Mouse (Mus musculus): ENCODE measurements around the gene Wdhd1.
"Not testable (repeated sequence)": the region's sequence is repeated elsewhere in the genome, so short reads cannot be mapped to it uniquely, and the experiment has no call there.

The Wdhd1 gene

DNA sequence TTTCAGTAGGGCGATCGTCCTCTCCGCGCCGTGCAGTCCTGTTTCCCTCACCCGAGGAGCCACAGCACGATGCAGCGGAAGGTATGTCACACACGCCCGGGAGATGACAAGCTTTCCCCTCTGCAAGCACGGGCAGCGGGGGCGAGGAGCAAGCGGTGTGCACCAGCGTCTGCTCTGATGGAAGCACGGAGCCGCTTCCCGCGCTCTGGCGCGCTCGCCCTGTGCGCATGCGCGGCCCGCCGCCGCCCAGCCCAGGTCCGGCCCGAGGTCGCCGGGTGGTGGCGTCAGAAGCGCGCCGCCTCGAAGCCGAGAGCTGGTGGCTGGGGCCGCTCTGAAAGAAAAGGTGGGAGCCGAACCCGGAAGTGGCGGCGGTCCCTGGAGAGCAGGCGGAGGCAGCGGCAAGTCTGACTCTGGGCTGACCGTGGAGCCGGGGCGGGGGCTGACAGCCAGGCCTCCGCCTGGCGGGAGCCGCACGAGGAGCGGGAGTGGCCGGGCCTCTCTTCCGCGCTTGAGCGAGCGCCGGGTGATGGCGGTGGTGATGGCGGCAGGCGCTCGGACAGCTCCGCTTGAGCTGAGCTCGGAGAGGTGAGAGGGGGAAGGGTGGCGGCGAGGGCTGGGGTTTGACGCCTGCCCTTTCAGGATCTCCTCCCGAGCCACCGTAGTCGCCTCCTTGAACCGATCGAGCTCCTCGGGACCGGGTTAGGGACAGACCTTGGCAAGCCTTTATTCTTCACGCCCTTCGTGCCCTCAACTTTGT is at the start of gene Wdhd1, which contains the start of gene Socs4:
Gene Wdhd1, minus strand, starts transcription at position 221 of the 757 bp plus-strand sequence.
Gene Socs4, plus strand, starts transcription at position 295 of the 757 bp plus-strand sequence.
- DNase-seq (ENCODE audit: low read depth, low spot score), result peak; percentile 91

GRCm38 (mm10) chr14:47325965-47326761 is 49.5 kb upstream of the Wdhd1 start:
- DNase-seq (ENCODE audit: low read depth, low spot score), result no peak

GRCm38 (mm10) chr14:47321581-47321980 is 44.9 kb upstream of the Wdhd1 start:
- not testable (repeated sequence) for DNase-seq (ENCODE audit: low read depth, low spot score)

- no peak for DNase-seq (ENCODE audit: low read depth, low spot score)
Observed at GRCm38 (mm10) chr14:47319362-47319761, 42.7 kb upstream of the Wdhd1 start.

GRCm38 (mm10) chr14:47310342-47311181 is 33.9 kb upstream of the Wdhd1 start:
- DNase-seq (ENCODE audit: low read depth, low spot score), result no peak

DNA sequence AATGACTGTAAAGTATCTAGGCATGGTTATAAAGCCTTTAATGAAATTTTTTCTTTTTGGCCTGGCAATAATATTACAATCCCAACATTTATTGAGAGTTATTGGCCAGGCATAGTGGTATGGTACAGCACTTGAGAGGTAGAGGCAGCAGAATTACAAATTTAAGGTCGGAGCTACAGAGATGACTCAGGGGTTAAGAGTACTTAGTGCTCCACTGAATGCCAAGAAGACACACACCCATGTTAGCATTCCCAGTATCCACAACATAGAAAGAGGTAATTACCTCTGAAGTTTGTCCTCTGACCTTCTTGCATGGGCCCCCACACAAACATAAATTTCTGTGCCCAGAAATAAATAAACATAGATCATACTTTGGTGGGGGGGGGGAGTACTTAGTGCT is 32.4 kb upstream of the Wdhd1 start:
- no peak for DNase-seq (ENCODE audit: low read depth, low spot score)

DNA sequence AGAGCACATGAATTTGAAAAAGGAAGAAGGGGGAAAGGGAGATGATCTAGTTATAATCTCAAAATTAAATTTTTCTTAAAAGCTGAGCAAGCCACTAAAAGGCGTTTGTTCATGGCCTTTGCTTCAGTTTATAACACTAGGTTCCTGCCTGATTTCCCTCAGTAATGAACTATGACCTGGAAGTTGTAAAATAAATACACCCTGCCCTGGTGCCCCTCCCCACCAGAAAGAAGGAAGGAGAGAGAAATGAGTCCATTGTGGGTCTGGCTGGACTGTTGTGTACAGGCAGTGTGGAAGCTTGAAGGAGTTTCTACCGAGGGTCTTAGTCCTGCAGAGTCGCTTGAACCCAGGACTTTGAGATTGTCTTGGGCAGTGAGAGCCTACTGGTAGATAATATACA is 31.0 kb upstream of the Wdhd1 start:
- DNase-seq (ENCODE audit: low read depth, low spot score), result no peak

- no peak for DNase-seq (ENCODE audit: low read depth, low spot score)
Observed at GRCm38 (mm10) chr14:47305933-47306332, 29.3 kb upstream of the Wdhd1 start.

DNA sequence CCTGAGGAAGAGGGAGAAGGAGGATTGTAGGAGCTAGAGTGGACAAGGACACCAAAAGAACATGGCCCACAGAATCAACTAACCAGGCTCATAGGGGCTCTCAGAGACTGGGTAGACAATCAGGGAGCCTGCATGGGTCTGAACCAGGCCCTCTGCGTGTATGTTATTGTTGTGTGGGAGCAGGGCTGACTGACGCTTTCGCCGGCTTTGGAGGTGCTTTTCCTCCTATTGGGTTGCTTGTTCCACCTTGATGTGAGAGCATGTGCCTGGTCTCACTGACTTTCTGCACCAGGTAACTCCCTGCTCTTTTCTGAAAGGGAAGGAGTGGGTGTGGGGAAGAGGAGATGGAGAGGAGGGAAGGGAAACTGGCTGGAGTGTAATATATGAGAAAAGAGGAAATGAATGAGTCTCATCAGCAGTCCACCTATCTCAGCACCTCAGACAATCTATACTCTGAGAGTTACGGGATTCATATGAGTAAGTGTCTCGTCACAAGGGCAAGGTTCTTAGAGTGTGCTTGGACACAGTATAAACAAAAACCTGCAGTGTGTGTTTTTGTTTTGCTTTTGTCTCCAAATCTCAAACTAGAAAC is 28.3 kb upstream of the Wdhd1 start:
- no peak for DNase-seq (ENCODE audit: low read depth, low spot score)

- no peak for DNase-seq (ENCODE audit: low read depth, low spot score)
Observed at GRCm38 (mm10) chr14:47302885-47303680, 26.4 kb upstream of the Wdhd1 start.

GRCm38 (mm10) chr14:47298819-47299261 is 22.2 kb upstream of the Wdhd1 start:
- peak; percentile 37 for DNase-seq (ENCODE audit: low read depth, low spot score)

- peak; percentile 43 for DNase-seq (ENCODE audit: low read depth, low spot score)
Observed at GRCm38 (mm10) chr14:47298408-47298792, 21.7 kb upstream of the Wdhd1 start.

DNA sequence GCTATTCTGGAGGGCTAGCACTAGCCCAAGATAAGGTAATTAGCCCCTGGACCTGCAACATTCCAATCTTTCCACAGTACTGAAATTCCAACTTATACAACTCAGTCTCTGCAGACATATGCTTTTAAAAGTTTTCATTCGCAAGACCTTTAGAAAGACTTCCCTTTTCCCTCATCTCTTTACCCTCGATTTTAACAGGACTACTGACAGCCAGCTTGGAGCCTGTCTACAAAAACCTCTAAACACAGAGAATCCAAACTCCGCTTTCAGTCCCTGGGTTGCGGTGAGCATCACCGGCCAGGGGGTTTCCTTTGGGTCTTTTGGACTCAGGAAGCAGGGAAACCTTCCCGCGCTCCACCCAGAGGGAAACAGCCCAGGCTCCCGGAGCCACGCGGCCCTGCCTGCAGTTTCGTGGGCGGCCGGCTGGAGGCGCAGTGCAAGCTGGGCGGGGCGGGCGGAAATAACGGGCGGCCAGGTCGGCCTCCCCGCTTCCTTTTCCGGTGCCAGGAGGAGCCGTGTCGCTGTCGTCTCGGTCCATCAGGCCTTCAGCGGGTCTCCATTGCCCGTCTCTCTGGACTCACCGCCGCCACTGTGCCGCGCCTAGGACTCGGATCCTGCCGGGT is 21.2 kb upstream of the Wdhd1 start, which contains the start of gene Mapk1ip1l:
Gene Mapk1ip1l, plus strand, starts transcription at position 482 of the 623 bp plus-strand sequence.
- peak; percentile 83 for DNase-seq (ENCODE audit: low read depth, low spot score)

GRCm38 (mm10) chr14:47296232-47296631 is 19.6 kb upstream of the Wdhd1 start:
- DNase-seq (ENCODE audit: low read depth, low spot score), result no peak

DNA sequence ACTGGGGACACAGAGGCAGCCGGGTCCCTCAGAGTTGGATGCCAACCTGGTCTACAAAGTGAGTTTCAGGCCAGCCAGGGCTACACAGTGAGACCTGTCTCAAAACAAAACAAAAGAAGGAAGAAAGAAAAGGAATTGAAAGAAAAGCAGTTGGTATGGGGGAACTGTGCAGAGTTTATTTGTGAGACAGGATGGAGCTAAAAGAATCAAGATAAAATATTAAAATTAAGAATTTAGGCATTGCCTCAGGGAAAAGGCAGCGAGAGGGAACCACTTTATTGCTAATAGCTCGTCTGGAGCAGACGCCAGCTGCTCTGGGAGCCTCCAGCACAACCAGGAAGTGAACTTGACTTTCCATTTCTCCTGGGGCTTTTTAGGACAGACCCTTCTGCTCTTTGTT is 17.5 kb upstream of the Wdhd1 start:
- DNase-seq (ENCODE audit: low read depth, low spot score), result no peak

DNA sequence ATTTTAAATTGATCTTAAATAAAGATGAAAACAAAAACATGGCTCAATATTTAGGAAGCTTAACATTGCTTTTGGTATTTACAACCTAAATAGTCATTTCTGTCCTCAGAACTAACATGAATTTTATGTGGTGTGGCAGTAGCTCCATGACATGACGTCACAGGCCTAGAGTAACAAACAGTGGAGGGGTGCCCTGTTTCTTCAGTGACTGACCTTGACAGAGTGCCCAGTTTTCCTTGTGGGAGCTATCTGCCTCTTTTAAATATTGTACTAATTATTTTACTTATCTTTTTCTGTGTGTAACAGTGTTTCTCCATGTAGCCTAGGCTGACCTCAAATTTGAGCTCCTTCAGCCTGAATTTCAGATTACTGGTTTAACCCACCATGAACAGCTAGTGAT is 15.1 kb upstream of the Wdhd1 start:
- no peak for DNase-seq (ENCODE audit: low read depth, low spot score)

DNA sequence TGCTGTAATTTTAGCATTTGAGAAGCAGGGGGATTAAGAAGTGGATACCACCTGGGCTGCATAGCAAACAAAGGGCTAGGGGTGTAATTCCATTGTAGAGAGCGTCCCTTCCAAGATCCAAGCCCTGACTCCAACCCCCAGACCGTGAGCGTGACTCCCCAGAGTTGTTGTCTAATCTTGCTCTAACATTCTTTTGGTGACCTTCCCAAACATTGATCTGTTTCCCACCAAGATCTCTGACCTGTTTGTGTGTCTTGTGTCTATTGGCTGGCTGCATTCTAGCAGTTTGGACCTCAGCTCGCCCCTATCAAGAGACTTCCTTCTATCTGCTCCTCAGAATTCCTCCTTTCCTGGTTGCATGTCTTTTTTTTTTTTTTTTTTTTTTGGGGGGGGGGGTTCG is 10.4 kb upstream of the Wdhd1 start:
- DNase-seq (ENCODE audit: low read depth, low spot score), result no peak

GRCm38 (mm10) chr14:47286215-47286614 is 9.6 kb upstream of the Wdhd1 start:
- no peak for DNase-seq (ENCODE audit: low read depth, low spot score)

DNA sequence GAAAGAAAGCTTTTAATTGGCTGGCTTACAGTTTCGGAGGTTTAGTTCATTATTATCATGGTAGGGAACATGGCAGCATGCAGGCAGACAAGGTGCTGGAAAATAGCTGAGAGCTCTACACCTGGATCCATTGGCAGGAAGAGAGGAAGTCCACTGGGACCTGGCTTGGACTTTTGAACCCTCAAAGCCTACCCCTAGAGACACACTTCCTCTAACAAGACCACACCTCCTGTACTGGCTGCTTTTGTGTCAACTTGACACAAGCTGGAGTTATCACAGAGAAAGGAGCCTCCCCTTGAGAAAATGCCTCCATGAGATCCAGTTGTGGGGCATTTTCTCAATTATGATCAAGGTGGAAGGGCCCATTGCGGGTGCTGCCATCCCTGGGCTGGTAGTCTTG is 8.6 kb upstream of the Wdhd1 start:
- DNase-seq (ENCODE audit: low read depth, low spot score), result no peak

GRCm38 (mm10) chr14:47283568-47283967 is 6.9 kb upstream of the Wdhd1 start:
- no peak for DNase-seq (ENCODE audit: low read depth, low spot score)

All from embryo, embryonic 11.5 days (tissue).